Mouse (Mus musculus): ENCODE data around the gene Zfp423.
"Not testable (repeated sequence)": the region's sequence is repeated elsewhere in the genome, so short reads cannot be mapped to it uniquely, and the experiment has no call there.

The Zfp423 gene

DNA sequence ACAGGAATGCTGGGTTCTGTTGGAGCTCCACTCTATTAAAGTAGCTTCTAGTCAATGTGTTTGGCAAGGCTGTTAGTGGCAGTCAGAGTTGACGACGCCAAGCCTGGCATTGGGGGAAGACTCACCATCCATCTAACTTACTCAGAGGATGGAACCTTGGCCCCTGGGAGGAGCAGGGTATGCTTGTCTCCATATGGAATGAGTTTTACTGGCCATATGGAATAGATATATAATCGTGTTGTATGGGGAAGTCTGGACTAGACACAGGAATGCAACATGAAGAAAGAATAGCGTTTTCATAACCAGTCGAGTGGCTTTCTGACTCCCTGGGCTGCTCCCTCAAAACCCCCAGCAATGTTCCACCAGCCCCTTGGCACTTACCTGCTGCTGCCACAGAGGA, 55.3 kb downstream of the Zfp423 start:
- no peak for DNase-seq (ENCODE audit: low spot score)

DNA sequence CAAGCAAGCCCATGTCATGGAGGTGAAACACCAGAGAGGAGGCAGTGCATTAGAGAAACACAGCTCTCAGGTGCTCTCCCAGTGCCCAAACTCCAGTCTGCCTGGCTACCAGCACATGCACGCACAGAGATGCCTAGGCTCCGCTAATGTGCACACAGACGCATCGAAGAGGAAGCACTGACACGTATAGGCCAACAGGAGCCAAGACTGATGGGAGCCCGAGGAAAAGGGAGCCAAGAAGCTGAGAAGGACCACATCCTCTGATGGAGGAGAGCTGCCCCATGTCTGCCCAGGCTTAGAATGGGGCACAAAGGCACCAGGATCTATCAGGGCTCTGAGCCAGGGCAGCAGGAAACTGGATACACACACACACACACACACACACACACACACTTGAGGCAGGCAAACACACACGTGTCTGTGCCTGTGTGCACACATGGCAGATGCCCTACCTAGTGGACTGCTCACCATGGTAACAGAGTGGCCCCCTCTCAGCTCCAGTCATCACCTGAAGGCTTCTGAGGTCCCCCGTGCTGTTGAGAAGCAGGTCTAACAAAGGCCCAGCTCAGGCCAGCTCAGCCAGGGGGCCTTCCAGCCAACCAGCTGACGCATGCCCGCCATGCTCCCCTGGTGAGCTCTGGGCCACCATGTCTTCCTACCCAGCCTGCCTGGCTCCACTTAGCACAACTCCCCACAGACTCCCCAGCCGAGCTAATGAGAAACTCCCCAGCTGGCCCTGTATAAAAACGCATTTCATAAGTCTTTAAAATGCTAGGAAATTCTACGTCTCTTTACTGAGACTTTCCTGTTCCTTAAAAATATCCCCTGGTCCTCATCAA, 64.0 kb downstream of the Zfp423 start:
- no peak for DNase-seq (ENCODE audit: low spot score)

DNA sequence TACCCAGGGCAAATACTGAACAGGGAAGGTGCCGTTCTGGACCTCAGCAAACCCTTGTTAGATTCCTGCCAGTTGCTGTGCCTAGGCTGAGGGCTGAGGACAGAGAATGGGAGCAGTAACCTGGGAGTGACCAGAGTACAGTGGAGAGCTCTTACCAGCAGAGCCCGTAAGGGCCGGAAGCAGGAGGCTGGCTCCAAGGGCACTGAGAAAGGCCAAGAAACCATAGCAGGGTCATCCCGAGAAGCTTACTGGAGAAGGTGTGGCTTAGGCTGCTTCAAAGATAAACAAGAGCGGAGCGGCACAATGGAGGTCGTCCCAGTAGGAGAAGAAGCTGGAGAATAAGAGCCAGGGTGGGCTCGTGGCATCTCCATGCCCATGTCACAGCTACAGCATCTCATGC, 65.1 kb downstream of the Zfp423 start:
- no peak for DNase-seq (ENCODE audit: low spot score)

DNA sequence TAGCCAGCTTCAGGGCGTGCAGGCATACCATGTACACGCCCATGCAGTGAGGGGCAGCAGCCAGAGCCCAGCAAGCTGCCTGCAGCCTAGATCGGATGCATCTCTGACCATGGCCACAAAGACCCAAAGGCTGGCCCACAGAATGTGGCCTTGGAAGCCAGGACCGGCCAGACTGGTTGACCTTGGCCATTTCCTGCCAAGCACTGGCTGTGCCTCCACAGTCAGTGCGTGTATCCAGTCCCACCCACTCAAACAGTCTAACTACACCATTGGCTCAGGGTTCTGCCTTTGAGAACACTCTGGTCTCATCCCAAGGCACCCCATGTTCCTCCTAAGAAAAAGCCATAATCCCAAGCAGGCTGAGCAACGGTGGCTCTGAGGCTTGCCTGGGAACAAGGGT, 65.8 kb downstream of the Zfp423 start:
- DNase-seq (ENCODE audit: low spot score) = no peak

DNA sequence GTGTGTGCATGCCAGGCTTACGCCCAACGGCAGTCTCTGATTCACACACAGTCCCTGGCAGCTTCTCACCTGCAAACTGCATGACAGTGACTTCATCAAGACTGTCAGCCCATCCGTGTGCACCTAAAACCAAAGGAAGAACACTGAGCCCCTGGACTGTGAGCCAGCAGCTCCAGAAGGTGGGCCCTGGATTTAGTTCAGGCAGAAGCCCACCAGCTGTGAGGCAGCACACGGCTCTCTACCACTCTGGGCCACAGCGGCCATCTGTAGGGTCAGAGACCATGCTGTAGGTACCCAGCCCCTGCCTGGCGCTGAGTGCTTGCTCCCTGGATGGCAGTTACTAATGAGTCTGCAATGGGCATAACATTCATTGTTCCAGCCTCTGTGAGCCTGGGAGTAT, 66.5 kb downstream of the Zfp423 start:
- DNase-seq (ENCODE audit: low spot score) = no peak

DNA sequence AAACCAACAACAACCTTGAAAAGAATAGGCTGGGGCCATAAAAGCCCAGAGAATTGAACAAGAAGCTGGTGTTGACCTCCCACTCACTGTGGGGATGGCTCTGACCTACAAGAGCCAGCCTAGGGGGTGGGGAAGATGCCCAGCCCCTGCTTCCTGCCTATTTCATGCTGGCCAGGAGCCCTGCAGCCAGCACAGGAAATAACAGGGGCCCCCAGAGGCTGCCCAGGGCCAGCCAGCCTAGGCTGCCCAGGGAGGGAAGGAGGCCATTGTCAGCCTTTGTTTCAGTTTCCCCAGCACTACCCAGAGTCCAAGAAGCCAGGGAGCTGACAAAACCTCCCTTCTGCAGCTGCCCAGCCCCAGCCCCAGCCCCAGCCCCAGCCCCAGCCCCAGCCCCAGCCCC, 67.5 kb downstream of the Zfp423 start:
- DNase-seq (ENCODE audit: low spot score) = peak; percentile 49

DNA sequence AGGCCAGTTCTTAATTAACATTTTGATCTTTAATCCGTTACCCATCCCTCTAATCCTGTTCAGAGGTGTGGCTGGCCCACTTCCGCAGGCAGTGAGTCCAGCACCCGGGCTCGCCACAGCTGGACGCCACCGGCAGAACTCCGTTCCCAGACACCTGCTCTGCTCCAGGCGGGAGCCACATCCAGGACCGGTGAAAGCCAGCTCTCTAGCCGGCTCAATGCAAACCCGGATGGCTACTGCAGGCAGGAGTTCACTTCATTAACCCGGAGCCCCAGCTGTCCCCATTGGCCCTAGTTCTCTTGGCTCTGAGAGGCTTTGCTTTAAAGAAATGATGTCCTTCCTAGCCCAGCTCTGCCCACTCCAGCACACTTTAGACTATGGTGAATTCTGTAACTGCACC, 71.4 kb downstream of the Zfp423 start:
- no peak for DNase-seq (ENCODE audit: low spot score)

DNA sequence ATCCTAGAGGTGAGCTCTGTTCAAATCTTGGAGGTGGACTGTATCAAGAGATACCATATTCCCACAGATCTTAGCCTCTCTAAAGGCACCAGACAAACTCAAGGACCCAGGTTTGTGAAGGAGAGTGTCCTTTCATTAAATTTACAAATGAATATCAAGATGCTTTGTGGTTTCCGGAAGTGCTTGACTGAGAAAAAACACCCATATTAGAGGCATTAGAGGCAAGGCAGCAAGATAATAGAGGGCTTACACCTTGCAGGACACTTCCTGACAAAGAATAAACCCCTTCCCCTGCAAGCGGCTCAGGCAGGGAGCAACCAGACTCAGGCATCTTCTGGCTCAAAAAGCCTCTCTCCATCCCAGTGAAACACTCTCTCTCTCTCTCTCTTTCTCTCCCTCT, 78.3 kb downstream of the Zfp423 start:
- no peak for DNase-seq (ENCODE audit: low spot score)

DNA sequence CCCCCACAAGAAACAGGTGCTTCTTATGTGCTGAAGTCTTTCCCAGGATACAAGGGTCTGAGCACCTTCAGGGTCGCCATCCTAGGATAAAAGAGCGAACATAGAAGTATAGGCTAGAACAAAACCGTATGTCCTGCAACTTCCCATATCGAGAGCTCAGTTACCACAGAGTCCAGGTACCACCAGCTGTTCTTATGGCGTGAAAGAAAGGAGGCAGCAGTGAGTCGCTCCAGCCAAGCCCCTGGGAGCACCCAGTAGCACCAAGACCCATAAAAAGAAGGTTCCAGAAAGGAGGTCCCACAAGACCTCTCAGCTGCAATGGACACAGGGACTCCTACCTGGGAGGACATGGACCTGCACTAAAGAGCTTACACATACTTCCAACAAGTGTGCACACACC, 83.5 kb downstream of the Zfp423 start:
- DNase-seq (ENCODE audit: low spot score) = no peak

DNA sequence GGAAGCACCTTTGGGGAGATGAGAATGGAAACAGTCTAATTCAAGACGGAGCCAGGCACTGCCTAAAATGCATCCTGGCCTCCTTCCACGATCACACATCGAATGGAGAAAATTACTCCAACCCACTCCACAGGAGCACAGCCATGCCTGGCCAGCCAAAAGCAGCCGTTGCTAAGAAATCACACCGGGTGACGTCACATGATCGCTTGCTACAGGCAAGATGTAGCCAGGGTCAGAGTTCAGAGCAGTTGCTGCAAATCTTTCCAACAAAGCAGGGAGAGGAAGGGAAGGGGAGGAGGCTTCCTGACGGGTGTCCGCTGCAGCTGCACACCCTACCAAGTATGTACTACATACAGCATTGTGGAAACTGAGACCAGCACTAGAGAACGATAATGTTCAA, 83.9 kb downstream of the Zfp423 start:
- DNase-seq (ENCODE audit: low spot score) = peak; percentile 34

DNA sequence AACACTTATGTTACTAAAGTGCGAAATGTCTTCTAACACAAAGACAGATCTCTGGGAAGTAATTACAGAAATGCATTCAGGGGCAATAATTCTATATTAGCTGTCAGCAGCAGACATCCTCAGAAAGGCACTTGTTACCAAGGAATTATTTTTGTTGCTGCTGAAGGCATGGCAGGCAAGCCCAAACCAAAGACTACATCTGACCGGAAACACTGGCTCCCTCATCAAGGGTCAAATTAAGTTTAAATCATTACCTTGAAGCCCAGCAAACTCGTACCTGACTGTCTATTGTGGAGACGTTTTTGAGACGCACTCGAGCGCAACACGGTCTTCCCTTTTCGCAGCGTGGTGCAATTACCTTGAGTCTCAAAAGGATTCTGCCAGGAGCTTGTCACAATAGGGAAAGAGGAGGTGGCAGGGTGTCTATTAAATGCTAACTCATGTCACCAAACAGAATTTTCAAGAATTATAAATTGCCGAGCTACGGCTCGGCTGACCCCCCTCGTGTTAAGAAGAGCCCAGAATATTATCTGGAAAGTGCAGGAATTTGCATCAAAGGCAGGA, 86.3 kb downstream of the Zfp423 start:
- DNase-seq (ENCODE audit: low spot score) = no peak

DNA sequence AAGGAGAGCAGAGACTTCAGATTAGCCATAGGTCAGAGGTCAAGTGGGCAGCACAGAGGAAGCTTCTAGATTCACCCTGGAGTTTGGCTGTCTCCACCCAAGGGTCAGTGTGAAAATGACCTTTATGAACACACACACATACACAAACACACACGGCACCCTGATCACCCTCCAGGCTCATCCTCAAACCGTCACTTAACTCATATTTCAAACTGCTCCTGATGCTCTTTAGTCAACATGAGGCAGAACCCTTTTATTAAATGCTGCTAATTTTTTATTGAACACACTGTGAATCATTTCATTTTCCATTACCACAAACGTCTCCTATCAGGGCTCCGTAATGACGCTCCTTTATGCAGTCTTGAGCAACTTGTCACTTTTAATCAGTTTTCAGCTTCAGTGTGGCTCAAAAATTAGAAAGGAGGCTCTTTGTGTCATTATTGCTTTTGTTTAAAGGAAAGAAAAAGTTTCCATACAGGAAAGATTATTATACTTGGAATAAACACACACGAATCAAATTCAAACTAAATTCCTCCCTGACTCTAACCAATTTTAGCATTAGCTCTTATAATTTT, 87.0 kb downstream of the Zfp423 start:
- DNase-seq (ENCODE audit: low spot score) = no peak

DNA sequence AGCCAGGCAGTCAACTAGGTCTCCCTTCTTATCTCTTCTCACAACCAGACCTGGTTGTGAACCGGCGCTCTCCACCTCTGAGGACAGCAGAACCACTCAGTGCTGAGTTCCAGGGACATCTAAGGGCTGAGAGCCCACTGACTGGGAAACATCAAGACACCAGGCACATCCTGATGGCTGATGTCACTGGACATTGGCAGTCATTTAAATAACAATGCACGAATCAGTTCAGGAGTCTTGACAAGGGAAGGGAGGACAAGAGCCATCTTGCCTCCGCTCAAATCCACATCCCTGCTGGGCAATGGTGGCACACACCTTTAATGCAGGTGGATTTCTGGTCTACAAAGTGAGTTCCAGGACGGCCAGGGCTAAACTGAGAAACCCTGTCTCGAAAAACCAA, 92.8 kb downstream of the Zfp423 start:
- no peak for DNase-seq (ENCODE audit: low spot score)

DNA sequence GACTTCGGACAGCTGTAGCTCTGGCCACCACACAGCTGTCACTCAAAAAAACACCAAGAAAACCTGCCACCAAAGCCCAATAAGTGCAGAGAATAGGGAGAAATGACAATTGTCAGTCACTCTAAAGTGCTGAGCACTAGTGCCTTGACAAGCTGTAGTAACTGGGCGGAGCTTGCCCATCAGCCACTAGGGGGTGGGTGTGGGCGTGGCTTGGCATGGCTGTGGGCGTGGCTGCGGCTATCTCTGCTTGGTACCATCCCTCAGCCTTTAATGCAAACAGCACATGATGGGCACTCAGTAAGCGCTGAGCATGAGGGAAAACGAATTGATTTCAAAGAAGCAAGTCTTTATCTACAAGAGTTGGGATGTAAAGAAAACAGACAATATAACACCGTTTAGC, 95.2 kb downstream of the Zfp423 start:
- no peak for DNase-seq (ENCODE audit: low spot score)

DNA sequence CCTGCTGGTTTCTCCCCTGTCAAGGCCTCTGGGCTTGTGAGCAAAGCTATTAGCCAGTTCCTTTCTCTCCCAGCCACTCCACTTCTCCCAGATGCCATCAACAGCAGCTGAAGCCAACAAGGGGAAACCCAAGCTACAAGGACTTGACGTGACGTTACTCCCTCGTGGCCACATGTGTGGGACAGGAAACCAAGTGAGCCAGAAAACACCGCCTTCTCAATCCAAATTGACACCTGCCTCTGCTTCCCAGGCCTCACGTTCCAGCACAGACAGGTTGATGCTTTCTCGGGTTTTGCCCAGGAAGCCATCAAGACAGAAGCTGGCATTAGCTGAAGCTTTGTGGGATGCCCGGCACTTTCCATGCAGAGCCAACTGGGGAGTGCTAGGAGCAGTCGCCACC, 96.3 kb downstream of the Zfp423 start:
- DNase-seq (ENCODE audit: low spot score) = no peak

DNA sequence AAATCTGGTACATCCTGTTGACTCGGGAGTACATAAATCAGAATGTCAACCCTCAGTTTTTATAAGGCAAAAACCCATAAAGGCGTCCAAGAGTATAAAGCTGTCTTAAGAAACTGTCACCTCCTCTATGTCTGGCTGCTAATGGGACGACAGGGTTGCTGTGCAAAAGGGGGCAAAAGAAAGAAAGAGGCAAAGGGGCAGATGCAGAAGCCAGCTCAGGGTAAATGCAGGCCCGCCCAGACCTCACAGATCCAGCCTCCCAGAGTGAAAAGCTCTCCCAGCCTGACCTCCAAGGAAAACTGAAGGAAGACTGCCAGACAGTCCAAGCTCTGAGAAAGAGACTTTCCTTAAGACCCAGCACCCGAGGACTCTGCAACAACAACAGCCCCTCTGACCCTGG, 97.7 kb downstream of the Zfp423 start:
- no peak for DNase-seq (ENCODE audit: low spot score)

DNA sequence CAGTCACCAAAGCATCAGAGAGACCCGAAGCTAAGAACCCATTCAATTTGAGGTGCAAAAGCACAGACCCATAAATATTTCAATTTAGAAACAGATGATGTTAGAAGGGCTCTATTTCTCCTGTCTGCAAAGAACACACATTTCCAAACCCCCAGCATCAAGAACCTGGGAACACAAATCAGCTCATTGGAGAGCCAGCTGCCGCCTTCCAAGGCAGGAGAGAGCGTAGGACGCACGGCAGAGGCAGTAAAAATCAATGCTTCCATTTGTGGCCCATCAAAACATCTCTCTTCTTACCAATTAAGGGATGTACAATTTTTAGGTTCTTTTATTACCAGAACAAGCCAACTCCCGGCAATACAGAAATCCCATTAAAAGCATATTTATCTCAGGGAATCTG, 98.5 kb downstream of the Zfp423 start:
- peak; percentile 31 for DNase-seq (ENCODE audit: low spot score)

DNA sequence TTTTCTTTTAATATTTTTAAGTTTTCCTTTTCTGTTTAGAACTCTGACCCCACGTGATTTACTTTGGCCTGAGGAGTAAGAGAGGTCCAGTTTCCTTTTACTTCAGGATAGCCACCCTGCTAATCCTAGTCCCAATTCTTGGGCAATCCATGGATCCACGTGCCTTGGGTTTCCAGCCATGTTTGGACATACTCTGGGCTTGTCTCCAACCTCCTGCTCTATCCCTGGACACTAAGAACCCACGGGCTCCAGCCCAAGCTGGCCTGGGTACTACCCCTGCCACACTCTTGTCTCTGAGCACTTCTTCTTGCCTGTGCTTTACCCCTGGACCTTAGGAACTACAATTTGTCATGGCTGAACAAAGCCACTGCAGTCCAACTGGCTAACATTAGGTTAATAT, 107.5 kb downstream of the Zfp423 start:
- no peak for DNase-seq (ENCODE audit: low spot score)

DNA sequence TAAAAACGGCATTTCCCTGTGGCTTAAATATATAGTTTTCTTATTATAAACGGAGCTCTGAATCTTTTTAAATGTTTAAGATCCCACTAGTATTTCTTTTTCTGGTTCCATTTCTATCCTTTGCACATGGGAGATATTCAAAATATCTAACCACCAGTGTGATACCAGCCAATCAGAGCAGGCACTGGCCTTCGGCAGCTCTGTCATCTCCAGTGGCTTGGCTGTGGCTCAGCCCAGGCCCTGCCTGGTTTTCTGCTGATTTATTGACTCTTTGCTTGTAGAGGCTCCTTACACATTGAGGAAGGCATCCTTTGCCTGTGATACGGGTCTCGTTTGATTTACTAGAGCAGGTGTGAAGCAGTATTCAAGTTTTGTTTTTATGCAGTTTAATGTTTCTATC, 108.0 kb downstream of the Zfp423 start:
- DNase-seq (ENCODE audit: low spot score) = no peak

DNA sequence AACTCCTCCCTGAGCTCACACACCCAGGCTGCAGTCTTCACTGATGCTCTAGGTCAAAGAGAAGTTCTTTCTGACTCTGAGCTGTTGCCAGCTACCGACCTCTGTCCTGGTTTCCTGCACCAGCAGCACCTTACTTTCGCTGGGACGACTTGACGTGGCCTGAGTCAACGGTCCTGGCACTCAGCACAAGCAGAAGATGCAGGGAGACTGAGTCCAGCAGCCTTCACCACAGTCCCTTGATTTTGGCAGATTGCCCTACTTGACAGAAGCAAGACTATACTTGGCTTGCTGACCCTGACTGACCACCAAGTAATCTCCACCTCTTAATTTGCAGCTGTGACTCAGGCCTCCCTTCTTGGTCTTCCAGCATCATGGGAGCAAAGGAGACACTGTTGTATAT, 110.6 kb downstream of the Zfp423 start:
- peak; percentile 53 for DNase-seq (ENCODE audit: low spot score)

DNA sequence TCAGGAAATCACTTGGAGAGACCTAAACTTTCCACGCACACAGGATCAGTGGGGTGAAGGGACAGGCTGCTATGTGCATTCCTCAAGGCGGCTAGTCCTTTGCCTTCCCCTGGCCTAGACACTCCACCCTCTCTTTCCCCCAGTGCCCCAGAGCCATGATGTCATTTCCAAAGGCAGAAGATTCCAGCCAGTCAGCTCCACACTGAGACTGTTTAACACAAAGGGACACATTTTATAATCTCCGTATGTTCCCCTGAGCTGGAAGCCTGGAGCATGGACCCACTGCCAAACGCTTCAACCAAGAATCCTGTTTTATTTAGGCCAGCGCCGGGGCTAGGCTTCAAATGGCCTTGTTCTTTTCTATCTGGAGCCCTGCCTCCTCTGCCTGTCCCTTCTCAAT, 111.6 kb downstream of the Zfp423 start:
- no peak for DNase-seq (ENCODE audit: low spot score)

DNA sequence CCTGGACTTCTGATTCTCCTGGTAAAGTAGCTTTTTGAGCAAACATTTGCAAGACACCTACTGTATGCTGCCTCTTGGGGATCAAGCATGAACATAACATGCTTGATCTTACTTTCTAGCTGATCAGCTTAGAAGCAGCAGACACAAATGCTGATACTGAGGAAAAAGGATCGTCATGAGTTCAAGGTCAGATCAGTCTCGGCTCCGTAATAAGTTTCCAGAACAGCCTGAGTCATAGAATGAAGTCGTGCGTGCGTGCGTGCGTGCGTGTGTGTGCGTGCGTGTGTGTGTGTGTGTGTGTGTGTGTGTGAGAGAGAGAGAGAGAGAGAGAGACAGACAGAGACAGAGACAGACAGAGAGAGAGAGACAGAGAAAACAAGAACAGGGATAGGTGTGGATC, 117.3 kb downstream of the Zfp423 start:
- not testable (repeated sequence) for DNase-seq (ENCODE audit: low spot score)

DNA sequence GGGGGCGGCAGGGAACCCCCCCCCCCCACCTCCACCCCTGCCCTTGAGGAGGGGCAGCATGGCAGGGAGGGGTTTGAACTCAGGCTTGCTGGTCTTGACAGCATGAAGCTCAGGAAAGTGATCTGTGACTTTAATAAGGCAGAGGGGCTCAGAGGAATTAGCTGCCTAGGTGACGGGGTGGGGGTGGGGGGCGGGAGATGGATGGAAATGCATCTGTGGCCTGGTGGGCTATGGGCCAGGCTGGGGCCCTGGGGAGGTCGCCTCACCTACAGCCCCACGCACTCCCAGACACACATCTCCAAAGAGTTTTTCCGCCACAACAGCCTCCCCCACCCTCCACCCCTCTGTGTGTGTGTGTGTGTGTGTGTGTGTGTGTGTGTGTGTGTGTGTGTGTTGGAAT, 122.1 kb downstream of the Zfp423 start:
- DNase-seq (ENCODE audit: low spot score) = no peak

DNA sequence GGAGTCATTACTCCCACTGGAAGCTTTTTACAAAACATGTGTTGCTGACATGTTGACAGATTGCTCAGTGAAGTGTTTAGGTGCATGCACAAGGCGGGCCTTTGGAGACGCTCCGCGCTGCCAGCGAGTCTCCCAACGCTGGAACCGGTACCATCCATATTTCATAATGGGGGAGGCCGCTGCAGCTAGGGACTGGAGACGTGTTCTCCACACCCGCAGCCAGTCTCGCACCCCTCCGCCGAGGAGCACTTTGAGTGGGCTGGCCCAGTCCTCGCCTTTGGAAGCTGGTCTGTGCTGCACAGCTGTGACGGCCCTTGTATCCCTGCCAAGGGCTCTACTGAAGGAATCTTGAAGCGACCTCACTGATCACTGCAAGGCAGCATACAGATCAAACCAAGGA, 122.5 kb downstream of the Zfp423 start:
- DNase-seq (ENCODE audit: low spot score) = peak; percentile 72

All from MN1 (cell line).